19 mouse cellular contexts compared by ENCODE assay signal in the genomic region with DNA sequence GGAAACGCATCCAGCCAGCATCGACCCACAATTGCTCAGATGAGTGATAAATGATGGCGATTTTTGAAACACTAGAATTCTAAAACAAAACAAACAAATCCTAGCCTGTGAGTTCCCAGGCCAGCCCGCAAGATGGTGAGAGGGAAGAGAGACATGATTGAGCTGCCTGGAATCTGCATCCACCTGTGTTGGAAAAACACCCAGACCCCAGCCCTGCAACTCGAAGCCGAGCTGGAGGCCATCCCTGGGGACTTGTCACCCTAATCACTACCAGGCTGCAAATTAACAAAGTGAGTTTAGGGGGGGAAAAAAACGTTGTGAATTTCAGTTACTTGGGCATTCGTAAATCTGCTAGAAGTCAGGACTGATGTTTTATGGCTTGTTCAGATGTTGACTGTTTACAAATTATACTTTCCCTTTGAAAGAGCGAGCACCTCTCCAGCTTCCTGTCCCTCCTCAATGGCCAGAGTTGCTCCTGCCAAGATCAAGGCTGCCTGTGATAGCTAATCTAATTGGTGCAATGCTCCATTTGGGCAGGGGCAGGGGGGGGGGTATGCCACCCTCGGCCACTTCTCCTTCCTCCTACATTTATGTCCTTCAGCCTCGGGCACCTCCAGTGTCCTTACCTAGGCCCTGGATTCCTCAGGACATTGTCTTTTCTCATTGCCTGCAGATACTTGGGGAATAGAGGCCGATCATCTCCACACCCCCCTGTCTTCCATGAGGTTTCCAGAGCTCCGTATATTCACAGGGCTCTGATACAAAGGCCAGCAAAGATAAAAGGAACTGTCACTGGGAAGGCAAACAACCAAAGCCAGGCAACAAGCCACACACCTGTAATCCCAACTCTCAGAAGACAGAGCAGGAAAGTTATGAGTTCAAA.
A peak's percentile ranks its signal among the peaks of the same experiment; 100 is the strongest.
DNase-seq lines count a peak whose midpoint lies in the region; TF ChIP-seq lines count a peak whose summit lies in the region.
"Had no signal": no experiment of that assay in that cellular context is flagged by ENCODE, and none has a peak within 500 bp of the region (broad histone marks: within the 10 kb centered on the region; RNA-seq: fewer than 3 reads in every experiment).

No protein-coding gene starts in this region.

- no peak for DNase-seq in gastrocnemius, adult 2 months
- DNase-seq in gastrocnemius, postnatal 25 days = no peak
- no peak for DNase-seq in testis, postnatal 10 days (ENCODE audit: low spot score)
- DNase-seq in limb, embryonic 10.5 days (ENCODE audit: low spot score) = peak; percentile 57
- no peak for DNase-seq in spleen, postnatal 36 days (ENCODE audit: low spot score in 2 of 2)
- DNase-seq in cerebellum, postnatal 36 days = no peak
- no peak for DNase-seq in urinary bladder, postnatal 4 days (ENCODE audit: low spot score in 2 of 2)
- DNase-seq: adrenal gland, postnatal 25 days; cerebellum, adult 9-11 months; gastrocnemius, postnatal 14 days; heart, postnatal 36 days; layer of hippocampus, postnatal 36 days; lung, adult 18-20 months; right cerebral cortex, postnatal 25 days; thymus, adult 18-20 months had no signal

- TF ChIP-seq POLR2A in testis, adult 2 months (IDR thresholded peaks at IDR 0.05; ENCODE audit: control insufficient read depth, low read depth, low read length) = no peak

- peak overlapping the region; percentile 35 for H3K27ac ChIP-seq in gastrocnemius, adult 2 months
- peak overlapping the region; percentile 33; the same call in 1 of the 2 replicates for H3K27ac ChIP-seq in testis, adult 2 months (ENCODE audit: control insufficient read depth, insufficient read depth, low read depth, low read length)
- H3K27ac ChIP-seq in limb, embryonic 10.5 days = peak overlapping the region; percentile 11; the same call in 1 of the 2 replicates
- H3K27ac ChIP-seq: limb, embryonic 15.5 days; macrophage; midbrain, embryonic 15.5 days had no signal

- no peaks in the 10 kb centered on the region; the same call in 1 of the 2 replicates for H3K4me1 ChIP-seq in testis, adult 2 months (ENCODE audit: control insufficient read depth, insufficient read depth, low read length)
- peaks cover 62% of the 10 kb centered on the region for H3K4me1 ChIP-seq in limb, embryonic 10.5 days

- no peak for TF ChIP-seq CTCF in gastrocnemius, adult 2 months (IDR thresholded peaks at IDR 0.05)
- TF ChIP-seq CTCF in testis, adult 2 months (IDR thresholded peaks at IDR 0.05; ENCODE audit: control insufficient read depth, insufficient read depth, insufficient replicate concordance, low read depth, low read length) = no peak

- intact Hi-C loops in gastrocnemius, adult 2 months (cut with DNase I) = loop anchor here (10.0 kb wide), 1 partner anchor 205 kb away; a partner anchor contains a TSS

- peak overlapping the region; percentile 36; the same call in 1 of the 2 replicates for H3K4me3 ChIP-seq in gastrocnemius, adult 2 months
- H3K4me3 ChIP-seq in testis, adult 2 months (ENCODE audit: control insufficient read depth, low read depth, low read length) = no peak overlapping the region
- H3K4me3 ChIP-seq in limb, embryonic 10.5 days = 0 out of 2 replicates have a peak overlapping the region, but pooled peaks have one; percentile 20
- H3K4me3 ChIP-seq: limb, embryonic 15.5 days; midbrain, embryonic 15.5 days had no signal

- no peaks in the 10 kb centered on the region for H3K9me3 ChIP-seq in limb, embryonic 10.5 days (replicated peaks)
- H3K9me3 ChIP-seq: limb, embryonic 15.5 days; midbrain, embryonic 15.5 days had no signal

- H3K36me3 ChIP-seq in testis, adult 2 months (ENCODE audit: control insufficient read depth, insufficient read depth, low read length) = no peaks in the 10 kb centered on the region
- no peaks in the 10 kb centered on the region for H3K36me3 ChIP-seq in limb, embryonic 10.5 days
- H3K36me3 ChIP-seq: limb, embryonic 15.5 days; midbrain, embryonic 15.5 days had no signal

- WGBS in limb, embryonic 10.5 days = 7% methylated on average over 13 of the region's 13 CpGs

- no peaks in the 10 kb centered on the region for H3K27me3 ChIP-seq in testis, adult 2 months (ENCODE audit: control insufficient read depth, insufficient read depth, low read length)
- H3K27me3 ChIP-seq in limb, embryonic 10.5 days (ENCODE audit: low read depth, poor library complexity, severe bottlenecking) = peaks cover 98% of the 10 kb centered on the region
